Mouse (Mus musculus) intestine, embryonic 14.5 days (tissue): Measurements from ENCODE around the gene Fgd3. TPM values are rescaled to one million over a fixed set of nuclear protein-coding genes. Genes with fewer than 3 reads are reported as not detected.

ENCODE experiments used
- ATAC-seq: fragments of 200-750 bp; cut with Nextera tagmentation; replicated peaks from 2 replicates; pipeline ENCODE4 v1.8.0; 2017; ENCODE audit warnings: low read depth, moderate number of reproducible peaks, moderate TSS enrichment, moderate library complexity; ENCODE audit not compliant: low FRiP score, low TSS enrichment
- DNase-seq: peaks from one replicate; pipeline ENCODE4 v3.0.0-alpha.2; 2018; ENCODE audit warnings: low spot score
- H3K27ac ChIP-seq: fragments of 300-500 bp; sonication (generic); 2 replicates; pipeline ENCODE4 v1.5.1; 2014; ENCODE audit warnings: low read depth, mild to moderate bottlenecking, control low read depth
- H3K27me3 ChIP-seq: fragments of 300-500 bp; sonication (generic); replicated peaks from 2 replicates; pipeline ENCODE4 v1.6.1; 2014; ENCODE audit warnings: low read length, control low read depth; ENCODE audit not compliant: control insufficient read depth, insufficient read depth
- H3K36me3 ChIP-seq: fragments of 300-500 bp; sonication (generic); 2 replicates; pipeline ENCODE4 v1.6.1; 2014; ENCODE audit warnings: low read length, control low read depth; ENCODE audit not compliant: control insufficient read depth, insufficient read depth
- H3K4me1 ChIP-seq: fragments of 300-500 bp; sonication (generic); replicated peaks from 2 replicates; pipeline ENCODE4 v1.6.1; 2014; ENCODE audit warnings: low read length, control low read depth, mixed read lengths; ENCODE audit not compliant: control insufficient read depth, insufficient read depth
- H3K4me2 ChIP-seq: fragments of 300-500 bp; sonication (generic); 2 replicates; pipeline ENCODE4 v1.6.1; 2014; ENCODE audit warnings: low read length
- H3K4me3 ChIP-seq: fragments of 300-500 bp; sonication (generic); 2 replicates; pipeline ENCODE4 v1.5.1; 2014; ENCODE audit warnings: low read depth, low read length, control low read depth, mixed read lengths
- H3K9ac ChIP-seq: fragments of 300-500 bp; sonication (generic); 2 replicates; pipeline ENCODE4 v1.6.1; 2014; ENCODE audit warnings: mild to moderate bottlenecking, low read length
- H3K9me3 ChIP-seq: fragments of 300-500 bp; sonication (generic); 2 replicates; pipeline ENCODE4 v1.6.1; 2016; ENCODE audit warnings: low read length, control low read depth; ENCODE audit not compliant: control insufficient read depth
- WGBS: fragments of 180-500 bp; shearing (Covaris S2); extraction: QIAGEN DNeasy Blood & Tissue Kit; methylation state at CpG from one replicate; pipeline ENCODE4 v1.1.7; 2014; 5-methylcytosine and 5-hydroxymethylcytosine counted together
- polyA plus RNA-seq: library from polyadenylated mRNA; unstranded; fragments of >200 nt; fragmentation: Nextera tagmentation; extraction: Ambion mirVana; gene quantifications from 2 replicates; pipeline ENCODE4 v1.2.1, GENCODE M21; 2014

Fgd3 gene
- polyA plus RNA-seq, 1 experiment from 2014 or later: 0.62 TPM

DNA sequence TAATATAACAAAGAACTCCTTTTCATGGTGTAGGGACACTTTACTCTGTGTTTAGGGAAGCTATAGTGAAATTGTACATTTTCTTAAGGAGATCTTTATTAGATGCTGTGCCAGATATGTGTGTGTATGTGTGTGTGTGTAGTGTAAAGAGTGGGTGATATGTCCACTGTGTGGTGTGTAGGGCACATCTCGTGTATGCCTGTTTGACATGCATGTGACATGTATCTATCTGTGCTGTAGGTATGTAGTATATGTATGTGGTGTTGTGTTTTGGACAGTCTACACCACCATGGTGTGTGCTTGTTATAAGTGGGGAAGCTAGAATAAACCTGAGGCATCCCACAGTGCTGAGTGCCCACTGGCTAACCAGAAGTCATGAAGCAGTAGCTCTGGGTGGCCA is 403 bp upstream of the Fgd3 start:
- 0 out of 2 replicates have a peak overlapping the region, but pooled peaks have one; percentile 25 for H3K9ac ChIP-seq
- H3K36me3 ChIP-seq: no peaks in the 10 kb centered on the region
- no peak overlapping the region for H3K4me3 ChIP-seq
- H3K4me2 ChIP-seq: peak overlapping the region; percentile 46
- H3K9me3 ChIP-seq: no peaks in the 10 kb centered on the region
- H3K27me3 ChIP-seq: no peaks in the 10 kb centered on the region
- DNase-seq (no peak), ATAC-seq (no peak; the same call in 1 of the 2 replicates)
- WGBS: 82% methylated on average over 1 of the region's 1 CpGs
- H3K4me1 ChIP-seq: peaks cover 18% of the 10 kb centered on the region
- H3K27ac ChIP-seq: no peak overlapping the region

- DNase-seq: no peak
Observed at GRCm38 (mm10) chr13:49317914-49318313, 2.2 kb downstream of the Fgd3 start.

GRCm38 (mm10) chr13:49317508-49317907 is 2.6 kb downstream of the Fgd3 start:
- WGBS: 72% methylated on average over 6 of the region's 6 CpGs
- ATAC-seq (no peak), DNase-seq (no peak)
- H3K9me3 ChIP-seq: no peaks in the 10 kb centered on the region
- H3K9ac ChIP-seq: no peak overlapping the region
- no peaks in the 10 kb centered on the region for H3K27me3 ChIP-seq
- H3K4me3 ChIP-seq: no peak overlapping the region
- no peak overlapping the region for H3K27ac ChIP-seq
- no peaks in the 10 kb centered on the region for H3K36me3 ChIP-seq
- H3K4me2 ChIP-seq: no peak overlapping the region
- H3K4me1 ChIP-seq: peaks cover 18% of the 10 kb centered on the region

More at GRCm38 (mm10) chr13:49317914-49318313, 2.2 kb downstream of the Fgd3 start:
- no peak for ATAC-seq
- Histone ChIP-seq H3K4me3 (no peak overlapping the region), H3K9ac (no peak overlapping the region), H3K27ac (no peak overlapping the region), H3K36me3 (no peaks in the 10 kb centered on the region), H3K9me3 (no peaks in the 10 kb centered on the region), H3K4me1 (peaks cover 18% of the 10 kb centered on the region), H3K4me2 (no peak overlapping the region), H3K27me3 (no peaks in the 10 kb centered on the region)
- 91% methylated on average over 7 of the region's 7 CpGs for WGBS

DNA sequence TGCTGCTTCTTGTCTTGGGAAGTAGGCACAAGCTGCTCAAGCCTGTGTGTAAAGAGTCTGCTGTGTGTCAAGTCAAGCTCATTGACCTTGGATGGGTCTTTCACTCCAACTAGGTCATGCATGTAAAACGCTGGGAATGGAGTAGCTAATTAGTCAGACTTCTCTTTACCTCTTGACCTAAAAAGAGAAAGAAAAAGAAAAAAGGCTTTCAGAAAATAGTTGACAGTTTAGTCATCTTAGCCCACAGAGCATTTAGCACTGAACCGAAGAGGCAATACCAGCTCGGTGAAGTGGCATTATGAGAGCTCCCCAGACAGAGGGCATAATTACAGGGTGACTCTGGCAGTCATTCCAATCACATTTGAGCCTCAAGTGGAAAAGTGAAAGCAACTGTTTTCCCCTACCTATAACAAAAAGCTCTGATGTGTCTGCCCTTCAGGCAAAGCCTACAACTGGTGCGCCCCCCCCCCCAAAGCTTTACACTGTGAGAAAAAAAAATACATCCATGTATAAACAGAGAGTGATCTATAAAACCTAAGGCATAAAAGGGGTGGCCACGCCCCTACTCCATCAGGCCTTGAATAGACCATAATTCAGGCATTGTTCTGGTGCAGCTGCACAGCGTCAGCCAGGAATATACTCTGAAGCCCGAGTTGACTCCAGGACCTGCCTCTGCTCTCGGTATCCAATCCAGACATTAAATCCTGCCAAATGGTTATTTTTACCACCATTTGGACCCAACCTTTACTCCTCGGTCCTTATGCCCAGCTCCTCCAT is 3.5 kb downstream of the Fgd3 start:
- whole genome bisulfite sequencing: 41% methylated on average over 9 of the region's 9 CpGs
- H3K9ac ChIP-seq: no peak overlapping the region
- H3K27ac ChIP-seq: no peak overlapping the region; the same call in 1 of the 2 replicates
- no peaks in the 10 kb centered on the region for H3K36me3 ChIP-seq
- H3K27me3 ChIP-seq: no peaks in the 10 kb centered on the region
- peak; percentile 36; the same call in 1 of the 2 replicates for ATAC-seq
- H3K4me2 ChIP-seq: no peak overlapping the region
- H3K9me3 ChIP-seq: no peaks in the 10 kb centered on the region
- H3K4me1 ChIP-seq: peaks cover 18% of the 10 kb centered on the region
- DNase-seq: no peak
- H3K4me3 ChIP-seq: no peak overlapping the region

- no peak for ATAC-seq
Observed at GRCm38 (mm10) chr13:49311642-49312041, 8.5 kb downstream of the Fgd3 start.

DNA sequence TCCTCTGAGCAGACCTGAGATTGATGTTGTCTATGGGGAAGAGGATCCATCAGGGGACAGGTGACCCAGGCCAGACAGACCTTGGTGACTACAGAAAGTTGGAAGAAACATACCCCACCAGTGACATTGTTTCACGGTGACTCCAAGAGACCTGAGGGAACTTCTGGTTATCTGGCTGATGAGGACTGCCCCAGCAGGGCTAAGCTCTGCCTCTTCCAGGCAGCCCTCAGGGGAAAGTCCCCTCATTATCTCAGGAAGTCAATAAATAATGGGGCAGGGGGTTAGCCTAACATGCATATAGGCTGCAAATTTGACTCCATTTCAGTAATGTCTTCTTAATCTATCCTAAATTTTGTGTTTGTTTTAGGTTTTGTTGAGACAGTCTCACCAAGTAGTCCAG is 10.6 kb downstream of the Fgd3 start:
- Histone ChIP-seq H3K9me3 (no peaks in the 10 kb centered on the region), H3K36me3 (no peaks in the 10 kb centered on the region), H3K4me2 (no peak overlapping the region), H3K4me3 (no peak overlapping the region), H3K9ac (no peak overlapping the region), H3K27ac (no peak overlapping the region), H3K27me3 (no peaks in the 10 kb centered on the region), H3K4me1 (peaks cover 12% of the 10 kb centered on the region; the same call in 1 of the 2 replicates)
- DNase-seq (no peak), ATAC-seq (no peak)
- WGBS: 95% methylated on average over 1 of the region's 1 CpGs

More at GRCm38 (mm10) chr13:49311642-49312041, 8.5 kb downstream of the Fgd3 start:
- Histone ChIP-seq H3K4me1 (peaks cover 13% of the 10 kb centered on the region; the same call in 1 of the 2 replicates), H3K4me3 (no peak overlapping the region), H3K27me3 (no peaks in the 10 kb centered on the region), H3K9me3 (no peaks in the 10 kb centered on the region), H3K36me3 (no peaks in the 10 kb centered on the region), H3K4me2 (no peak overlapping the region), H3K9ac (no peak overlapping the region), H3K27ac (no peak overlapping the region)
- WGBS: 71% methylated on average over 7 of the region's 7 CpGs
- DNase-seq: no peak

DNA sequence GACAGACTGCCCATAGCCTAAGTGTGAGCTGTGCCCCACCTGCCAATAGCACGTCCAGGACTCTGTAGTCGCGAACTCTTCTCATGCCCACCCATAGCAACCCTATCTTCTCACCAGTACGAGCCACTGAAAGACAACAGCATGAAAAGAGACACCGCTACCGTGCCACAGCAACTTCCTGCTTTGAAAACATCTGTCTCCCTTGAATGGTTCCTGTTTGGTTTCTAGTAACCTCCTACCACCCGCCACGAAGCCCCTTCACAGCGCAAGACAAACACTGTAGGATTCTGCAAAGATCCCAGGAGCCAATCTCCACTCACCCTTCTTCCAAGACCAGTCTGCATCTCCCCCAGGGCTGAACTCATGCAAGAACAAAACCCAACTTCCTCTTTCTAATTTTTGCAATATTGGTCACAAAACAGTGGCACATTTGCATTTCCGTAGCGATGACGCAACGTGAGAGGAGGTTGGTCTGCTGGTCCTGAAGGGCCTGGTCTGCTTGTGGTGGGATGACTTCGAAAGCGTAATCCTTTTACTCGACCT is 11.2 kb downstream of the Fgd3 start:
- Histone ChIP-seq H3K9ac (no peak overlapping the region), H3K27me3 (no peaks in the 10 kb centered on the region), H3K36me3 (no peaks in the 10 kb centered on the region), H3K27ac (no peak overlapping the region), H3K4me3 (no peak overlapping the region), H3K9me3 (no peaks in the 10 kb centered on the region), H3K4me2 (no peak overlapping the region), H3K4me1 (peaks cover 12% of the 10 kb centered on the region; the same call in 1 of the 2 replicates)
- ATAC-seq: no peak
- DNase-seq: no peak
- WGBS: 87% methylated on average over 16 of the region's 16 CpGs

DNA sequence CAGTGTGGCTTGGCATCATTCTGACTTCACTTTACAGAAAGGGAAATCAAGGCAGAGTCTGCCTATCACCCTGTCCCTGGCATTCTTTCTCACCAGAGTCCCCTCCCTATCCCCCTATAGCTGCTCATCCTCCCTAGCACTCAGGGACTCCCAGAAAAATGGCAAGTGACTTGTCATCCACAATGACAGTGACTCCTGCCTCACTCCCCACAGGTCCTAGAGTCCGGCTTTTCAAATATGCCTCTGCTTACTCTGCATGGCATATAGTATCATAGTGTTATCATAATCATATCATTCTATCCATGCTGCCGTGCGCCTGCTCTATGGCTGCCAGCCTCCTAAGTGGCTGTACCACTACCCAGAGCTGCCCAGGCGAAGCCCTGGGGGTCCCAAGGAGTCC is 11.9 kb downstream of the Fgd3 start:
- no peak for ATAC-seq
- Histone ChIP-seq H3K4me3 (no peak overlapping the region), H3K27me3 (no peaks in the 10 kb centered on the region), H3K9ac (no peak overlapping the region), H3K4me2 (no peak overlapping the region), H3K36me3 (no peaks in the 10 kb centered on the region), H3K27ac (peak overlapping the region; percentile 83; the same call in 1 of the 2 replicates), H3K9me3 (no peaks in the 10 kb centered on the region), H3K4me1 (peaks cover 12% of the 10 kb centered on the region; the same call in 1 of the 2 replicates)
- 86% methylated on average over 4 of the region's 4 CpGs for WGBS
- DNase-seq: no peak
